Mouse (Mus musculus) spleen, adult 2 months (tissue): ENCODE results near the gene Sag. TPM values are rescaled to one million over a fixed set of nuclear protein-coding genes. Genes with fewer than 3 reads are reported as not detected.
A peak's percentile ranks its signal among the peaks of the same experiment; 100 is the strongest.

Source experiments
- DNase-seq, 2 experiments: peaks; one replicate each; pipeline versions ENCODE4 v3.0.0 to v3.0.0-alpha.2; 2012 to 2021; ENCODE audit warnings: low spot score in 2 of 2, low read depth in 1 of 2
- H3K27ac ChIP-seq: fragments of 200-500 bp; 2 replicates; pipeline ENCODE4 v1.5.1; 2012; ENCODE audit warnings: low read length, inconsistent platforms; ENCODE audit not compliant: insufficient read depth
- H3K27me3 ChIP-seq: fragments of 200-500 bp; 2 replicates; pipeline ENCODE4 v1.6.1; 2012; ENCODE audit warnings: mild to moderate bottlenecking, moderate library complexity, low read length, inconsistent platforms; ENCODE audit not compliant: control insufficient read depth, insufficient read depth
- H3K36me3 ChIP-seq: fragments of 200-500 bp; 2 replicates; pipeline ENCODE4 v1.6.1; 2012; ENCODE audit warnings: mild to moderate bottlenecking, low read length, inconsistent platforms; ENCODE audit not compliant: control insufficient read depth, insufficient read depth
- H3K4me1 ChIP-seq: fragments of 200-500 bp; 2 replicates; pipeline ENCODE4 v1.6.1; 2011; ENCODE audit warnings: inconsistent platforms; ENCODE audit not compliant: control insufficient read depth, insufficient read depth, insufficient read length
- H3K4me3 ChIP-seq: fragments of 200-500 bp; 2 replicates; pipeline ENCODE4 v1.5.1; 2011; ENCODE audit warnings: mild to moderate bottlenecking, inconsistent platforms; ENCODE audit not compliant: insufficient read depth, insufficient read length; ENCODE audit errors: extremely low read depth
- CTCF ChIP-seq: fragments of 200-500 bp; IDR thresholded peaks from 2 replicates; pipeline ENCODE4 v1.5.1; 2011; ENCODE audit warnings: mild to moderate bottlenecking, inconsistent platforms; ENCODE audit not compliant: insufficient read depth, insufficient read length, insufficient replicate concordance; ENCODE audit errors: extremely low read depth
- POLR2A ChIP-seq: fragments of 200-500 bp; IDR thresholded peaks from 2 replicates; pipeline ENCODE4 v1.6.1; 2011; ENCODE audit warnings: low read depth, low read length, inconsistent platforms
- WGBS: fragments of 180-500 bp; shearing (Covaris S2); methylation state at CpG from one replicate; pipeline ENCODE4 v1.1.7; 2018; 5-methylcytosine and 5-hydroxymethylcytosine counted together
- polyA plus RNA-seq: library from polyadenylated mRNA; depleted of rRNA; stranded (reverse); fragments of >200 nt; gene quantifications from 2 replicates; pipeline ENCODE4 v1.2.3, GENCODE M21; 2012; rRNA removed

The Sag gene
- polyA plus RNA-seq = 0.22 and 0.57 TPM in 2 replicates

GRCm38 (mm10) chr1:87803576-87803975 lies at the start of gene Sag:
Gene Sag, plus strand, starts transcription at chr1:87803680.
- 81% methylated on average over 6 of the region's 6 CpGs for WGBS
- Histone ChIP-seq H3K4me3 (no peak within 1 kb of the TSS), H3K36me3 (no peaks in the 10 kb centered on the region), H3K27ac (no peak within 1 kb of the TSS), H3K27me3 (no peaks in the 10 kb centered on the region), H3K4me1 (no peaks in the 10 kb centered on the region)
- TF ChIP-seq POLR2A (no peak), CTCF (no peak)
- no peak for DNase-seq

- Histone ChIP-seq H3K36me3 (peaks cover 5% of the 10 kb centered on the region), H3K4me1 (peaks cover 4% of the 10 kb centered on the region), H3K27ac (peak within 1 kb of the TSS; percentile 92), H3K4me3 (peak within 1 kb of the TSS; percentile 87), H3K27me3 (no peaks in the 10 kb centered on the region)
- peak; percentile 95 for DNase-seq
- WGBS = under 1% methylated on average over 78 of the region's 79 CpGs
- TF ChIP-seq POLR2A = peak; percentile 37; the same call in 1 of the 2 replicates
- peak; percentile 61; the same call in 1 of the 2 replicates for TF ChIP-seq CTCF
Observed at GRCm38 (mm10) chr1:87755641-87756470, 47.6 kb upstream of the Sag start, which contains the start of gene Atg16l1. Gene Atg16l1, plus strand, starts transcription at chr1:87755870.

GRCm38 (mm10) chr1:87763821-87764220 lies 39.7 kb upstream of the Sag start:
- no peaks in the 10 kb centered on the region for H3K27me3 ChIP-seq

GRCm38 (mm10) chr1:87765741-87766140 lies 37.7 kb upstream of the Sag start:
- TF ChIP-seq POLR2A (no peak), CTCF (no peak)
- 24% methylated on average over 2 of the region's 2 CpGs for WGBS
- no peaks in the 10 kb centered on the region for H3K4me1 ChIP-seq

More at GRCm38 (mm10) chr1:87763821-87764220, 39.7 kb upstream of the Sag start:
- H3K27ac ChIP-seq = no peak overlapping the region
- TF ChIP-seq CTCF (no peak), POLR2A (no peak)
- H3K36me3 ChIP-seq = peaks cover 55% of the 10 kb centered on the region
- no peak for DNase-seq
- H3K4me1 ChIP-seq = no peaks in the 10 kb centered on the region
- WGBS = 75% methylated on average over 3 of the region's 3 CpGs
- H3K4me3 ChIP-seq = no peak overlapping the region

GRCm38 (mm10) chr1:87766233-87766632 lies 37.2 kb upstream of the Sag start:
- Histone ChIP-seq H3K27me3 (no peaks in the 10 kb centered on the region), H3K4me1 (no peaks in the 10 kb centered on the region), H3K36me3 (peaks cover 58% of the 10 kb centered on the region), H3K4me3 (no peak overlapping the region), H3K27ac (no peak overlapping the region)
- WGBS = 82% methylated on average over 3 of the region's 3 CpGs
- DNase-seq = peak; percentile 41 to 53
- TF ChIP-seq POLR2A (no peak), CTCF (peak; percentile 58; the same call in 1 of the 2 replicates)

More at GRCm38 (mm10) chr1:87765741-87766140, 37.7 kb upstream of the Sag start:
- no peak overlapping the region for H3K27ac ChIP-seq
- no peaks in the 10 kb centered on the region for H3K27me3 ChIP-seq
- H3K4me3 ChIP-seq = no peak overlapping the region
- no peak for DNase-seq
- H3K36me3 ChIP-seq = peaks cover 57% of the 10 kb centered on the region

GRCm38 (mm10) chr1:87769263-87769662 lies 34.2 kb upstream of the Sag start:
- H3K36me3 ChIP-seq = peaks cover 50% of the 10 kb centered on the region
- WGBS = 94% methylated on average over 2 of the region's 2 CpGs
- no peak for TF ChIP-seq POLR2A
- no peak for TF ChIP-seq CTCF
- DNase-seq = no peak
- no peaks in the 10 kb centered on the region for H3K27me3 ChIP-seq
- H3K4me1 ChIP-seq = no peaks in the 10 kb centered on the region
- no peak overlapping the region for H3K4me3 ChIP-seq
- H3K27ac ChIP-seq = no peak overlapping the region

GRCm38 (mm10) chr1:87770486-87770885 lies 33.0 kb upstream of the Sag start:
- no peaks in the 10 kb centered on the region for H3K4me1 ChIP-seq
- 78% methylated on average over 3 of the region's 3 CpGs for WGBS
- DNase-seq = no peak
- TF ChIP-seq CTCF (no peak), POLR2A (no peak)
- H3K27ac ChIP-seq = no peak overlapping the region
- H3K27me3 ChIP-seq = no peaks in the 10 kb centered on the region
- no peak overlapping the region for H3K4me3 ChIP-seq
- peaks cover 49% of the 10 kb centered on the region for H3K36me3 ChIP-seq
